Mouse (Mus musculus) layer of hippocampus, adult 2 months (tissue): ENCODE measurements around the gene Cox14. TPM values are rescaled to one million over a fixed set of nuclear protein-coding genes. Genes with fewer than 3 reads are reported as not detected.
A peak's percentile ranks its signal among the peaks of the same experiment; 100 is the strongest.

Source experiments
- DNase-seq, 2 experiments: peaks; one replicate each; pipeline ENCODE4 v3.0.0; 2022; ENCODE audit warnings: low spot score in 2 of 2
- H3K27ac ChIP-seq: fragments of 200-600 bp; 2 replicates; pipeline ENCODE4 v1.8.1; 2022
- H3K4me3 ChIP-seq: fragments of 200-600 bp; 2 replicates; pipeline ENCODE4 v1.8.1; 2022; ENCODE audit warnings: mild to moderate bottlenecking
- CTCF ChIP-seq: fragments of 200-600 bp; conservative IDR thresholded peaks from 2 replicates; pipeline ENCODE4 v1.8.1; 2022; ENCODE audit warnings: antibody characterized with exemption, mild to moderate bottlenecking, moderate library complexity
- total RNA-seq, 2 experiments: library from RNA; stranded (reverse); gene quantifications; 2 replicates each; pipeline ENCODE4 v1.2.3; 2021

Gene Cox14
- total RNA-seq, 2 experiments from 2014 or later = 113 to 125 TPM

DNA sequence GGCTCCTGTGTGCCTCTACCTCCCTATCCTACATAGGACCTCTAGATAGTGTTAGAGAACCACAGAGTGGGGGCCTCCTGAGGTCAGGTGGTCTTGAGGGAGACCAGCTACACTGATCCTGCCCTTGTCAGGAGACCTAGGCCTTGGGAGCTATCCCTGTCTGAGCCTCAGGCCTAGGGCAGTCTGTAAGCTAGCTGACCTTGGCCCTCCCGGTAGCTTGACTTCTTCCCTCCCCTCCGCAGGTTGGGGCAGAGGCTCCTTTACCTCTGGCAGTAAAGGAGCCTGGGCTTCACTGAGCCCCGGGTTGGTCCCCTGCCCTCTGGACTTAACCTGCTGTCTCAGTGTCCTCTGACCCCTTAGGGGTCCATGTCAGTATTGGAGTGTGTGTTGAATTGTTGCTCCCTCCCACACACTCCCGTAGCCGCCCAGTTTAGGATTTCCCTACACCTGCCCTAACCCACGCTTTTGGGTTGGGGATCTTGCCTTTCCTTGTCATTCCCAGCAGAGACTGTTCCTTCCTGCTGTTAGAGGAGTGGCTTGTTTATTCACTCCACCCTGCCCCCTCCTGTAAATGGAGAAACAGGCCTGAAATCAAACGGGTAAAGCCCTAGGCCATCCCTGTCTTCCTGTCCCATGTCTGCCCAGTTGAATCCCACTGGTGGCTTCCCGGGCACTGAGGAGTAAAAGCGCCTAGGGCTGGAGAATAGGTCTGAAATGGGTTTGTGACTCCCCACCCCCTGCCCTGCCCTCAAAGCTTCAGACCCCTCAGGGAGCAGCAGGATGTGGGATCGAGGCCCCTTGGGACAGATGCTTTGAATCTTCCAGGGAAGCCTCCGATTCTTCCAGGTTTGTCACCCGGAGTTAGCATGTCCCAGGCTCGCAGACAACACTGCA is 12.5 kb upstream of the Cox14 start:
- TF ChIP-seq CTCF = no peak
- Histone ChIP-seq H3K4me3 (no peak overlapping the region), H3K27ac (peak overlapping the region; percentile 99)
- DNase-seq = no peak

DNA sequence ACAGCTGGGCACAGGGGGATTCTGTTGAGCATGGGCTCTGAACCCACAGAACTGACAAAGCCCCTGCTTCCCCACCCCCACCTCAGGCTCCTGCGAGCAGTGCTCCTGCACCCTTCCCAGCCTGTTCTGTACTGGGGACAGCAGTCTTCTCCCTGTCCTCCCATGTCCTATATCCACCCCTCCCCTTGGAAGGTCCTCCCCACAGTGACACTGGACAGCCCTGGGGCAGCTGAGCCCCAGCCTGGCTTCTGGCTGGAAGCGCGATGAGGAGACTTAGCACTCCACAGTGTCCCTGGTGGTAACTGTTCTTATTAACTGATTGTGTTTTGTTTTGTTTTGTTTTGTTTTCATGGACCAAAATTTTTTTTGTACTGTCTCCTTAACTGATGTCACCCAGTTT is 11.8 kb upstream of the Cox14 start:
- H3K27ac ChIP-seq = peak overlapping the region; percentile 99
- peak; percentile 53 for TF ChIP-seq CTCF
- DNase-seq = peak in 1 of 2 experiments; percentile 11
- H3K4me3 ChIP-seq = no peak overlapping the region

DNA sequence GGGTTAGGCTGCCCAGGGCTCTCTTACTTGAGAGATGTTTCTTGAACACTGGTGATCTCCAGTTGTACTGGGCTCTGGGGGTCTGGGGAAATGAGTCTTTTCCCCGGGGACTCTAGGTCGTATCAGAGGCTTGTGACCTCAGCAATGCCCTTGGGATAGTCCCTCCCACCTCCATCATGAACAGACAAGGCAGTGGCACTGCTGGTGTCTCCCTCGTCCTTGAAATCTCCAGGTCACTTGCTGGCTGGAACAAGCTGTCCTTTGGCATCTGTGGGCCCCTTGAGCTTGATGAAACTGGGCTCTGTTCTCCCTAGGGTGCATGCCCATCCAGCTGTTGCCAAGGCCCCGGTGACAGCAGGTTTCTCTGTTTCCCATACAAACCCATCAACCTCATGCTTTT is 11.2 kb upstream of the Cox14 start:
- TF ChIP-seq CTCF = no peak
- DNase-seq = peak in 1 of 2 experiments; percentile 9
- H3K27ac ChIP-seq = peak overlapping the region; percentile 99
- H3K4me3 ChIP-seq = no peak overlapping the region

DNA sequence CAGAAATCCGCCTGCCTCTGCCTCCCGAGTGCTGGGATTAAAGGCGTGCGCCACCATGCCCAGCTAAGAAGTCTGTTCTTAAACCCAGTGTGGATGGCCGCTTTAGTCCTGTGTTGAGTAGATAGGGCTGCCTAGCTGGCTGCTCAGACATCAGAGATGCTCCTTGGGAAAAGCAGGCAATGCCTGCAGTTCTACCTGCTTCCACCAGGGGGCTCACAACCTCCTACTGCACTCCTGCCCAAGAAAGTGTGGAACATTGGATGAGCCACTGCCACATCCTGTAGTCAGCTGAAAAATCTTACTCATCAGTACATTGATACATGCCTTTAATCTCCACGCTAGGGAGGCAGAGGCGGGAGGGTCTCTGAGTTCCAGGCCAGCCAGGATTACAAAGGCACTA is 10.6 kb upstream of the Cox14 start:
- Histone ChIP-seq H3K4me3 (no peak overlapping the region), H3K27ac (peak overlapping the region; percentile 99)
- TF ChIP-seq CTCF = peak; percentile 94
- DNase-seq = peak; percentile 86 to 90

DNA sequence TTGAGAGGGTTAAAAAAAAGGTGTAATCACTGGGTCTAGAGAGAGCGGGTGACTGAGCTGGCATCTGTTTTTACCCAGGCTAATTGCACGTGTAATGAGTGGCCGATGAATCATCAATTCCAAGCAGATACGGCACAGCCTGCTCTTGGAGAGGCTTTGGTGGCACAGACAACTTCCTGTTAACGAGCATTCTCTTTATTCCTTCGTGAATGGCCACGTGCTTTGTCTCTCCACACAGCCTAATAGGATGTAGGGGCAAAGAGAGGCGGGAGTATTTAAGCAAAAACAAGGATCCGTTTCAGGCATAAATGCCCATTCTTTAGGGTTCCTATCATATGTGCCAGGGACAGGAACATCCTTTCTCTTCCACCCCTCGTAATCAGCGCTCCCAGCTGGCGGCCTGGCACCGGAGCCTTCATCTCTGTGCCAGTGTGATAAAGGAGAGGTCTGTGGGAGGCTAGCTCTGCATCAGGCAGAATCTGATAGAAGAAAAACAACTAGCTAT is 10.0 kb upstream of the Cox14 start:
- H3K4me3 ChIP-seq = no peak overlapping the region

DNA sequence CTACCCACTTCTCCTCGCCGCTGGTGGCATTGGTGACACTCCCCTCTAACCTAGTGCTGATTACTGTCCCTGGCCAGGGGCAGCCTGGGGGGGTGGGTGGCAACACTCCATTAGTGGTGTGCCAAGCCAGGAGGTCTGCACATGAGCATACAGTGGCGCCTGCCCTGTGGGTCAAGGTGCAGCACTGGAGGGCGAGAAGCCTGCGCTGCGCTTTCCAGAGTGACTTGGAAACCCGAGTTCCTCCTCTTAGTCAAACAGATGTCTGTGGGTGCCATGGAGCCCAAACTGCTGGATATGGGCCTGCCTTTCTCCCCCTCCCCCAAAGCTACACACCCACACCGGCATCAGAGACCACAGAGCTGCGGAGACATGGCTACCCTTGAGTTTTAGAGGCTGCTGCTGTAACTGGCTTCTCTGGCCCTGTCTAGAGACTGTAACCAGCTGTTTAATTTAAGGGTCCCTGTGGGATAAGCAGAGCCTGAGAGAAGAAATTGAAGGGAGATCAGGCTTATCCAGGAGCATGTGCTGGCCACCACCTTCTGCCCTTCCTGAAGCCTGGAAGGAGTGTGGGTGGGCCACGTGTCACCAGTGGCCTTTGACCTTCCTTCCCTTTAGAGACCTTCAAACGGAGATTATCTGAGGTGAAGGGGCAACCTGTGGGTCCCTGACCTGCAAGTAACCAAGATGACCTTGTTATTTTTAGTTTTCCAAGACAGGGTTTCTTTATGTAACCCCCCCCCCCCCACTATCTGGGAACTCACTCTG is 9.3 kb upstream of the Cox14 start:
- Histone ChIP-seq H3K4me3 (peak overlapping the region; percentile 15), H3K27ac (peak overlapping the region; percentile 99)
- peak; percentile 27 to 43 for DNase-seq
- no peak for TF ChIP-seq CTCF

More for the DNA sequence above, 10.0 kb upstream of the Cox14 start:
- peak overlapping the region; percentile 99 for H3K27ac ChIP-seq
- DNase-seq = peak; percentile 76 to 89
- no peak for TF ChIP-seq CTCF

DNA sequence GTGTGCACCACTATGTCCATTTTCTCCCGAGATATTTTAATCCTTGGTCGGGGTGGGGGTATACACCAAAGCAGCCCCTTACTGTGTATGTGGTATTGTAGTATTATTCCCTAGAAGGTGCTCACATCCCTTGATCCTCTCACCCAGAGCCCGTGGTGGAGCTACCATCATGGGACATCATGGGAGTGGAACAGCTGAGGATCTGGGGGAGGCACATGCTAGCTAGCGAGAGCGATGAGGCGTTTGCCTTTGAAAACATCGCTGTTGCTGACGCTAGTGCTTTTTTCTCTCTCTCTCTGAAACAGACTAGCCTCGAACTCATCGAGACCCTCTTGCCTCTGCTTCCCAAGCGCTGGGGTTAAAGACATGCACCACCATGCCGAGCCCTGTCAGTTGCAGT is 8.6 kb upstream of the Cox14 start:
- Histone ChIP-seq H3K27ac (peak overlapping the region; percentile 99), H3K4me3 (no peak overlapping the region; the same call in 1 of the 2 replicates)
- DNase-seq = peak; percentile 38 to 65

DNA sequence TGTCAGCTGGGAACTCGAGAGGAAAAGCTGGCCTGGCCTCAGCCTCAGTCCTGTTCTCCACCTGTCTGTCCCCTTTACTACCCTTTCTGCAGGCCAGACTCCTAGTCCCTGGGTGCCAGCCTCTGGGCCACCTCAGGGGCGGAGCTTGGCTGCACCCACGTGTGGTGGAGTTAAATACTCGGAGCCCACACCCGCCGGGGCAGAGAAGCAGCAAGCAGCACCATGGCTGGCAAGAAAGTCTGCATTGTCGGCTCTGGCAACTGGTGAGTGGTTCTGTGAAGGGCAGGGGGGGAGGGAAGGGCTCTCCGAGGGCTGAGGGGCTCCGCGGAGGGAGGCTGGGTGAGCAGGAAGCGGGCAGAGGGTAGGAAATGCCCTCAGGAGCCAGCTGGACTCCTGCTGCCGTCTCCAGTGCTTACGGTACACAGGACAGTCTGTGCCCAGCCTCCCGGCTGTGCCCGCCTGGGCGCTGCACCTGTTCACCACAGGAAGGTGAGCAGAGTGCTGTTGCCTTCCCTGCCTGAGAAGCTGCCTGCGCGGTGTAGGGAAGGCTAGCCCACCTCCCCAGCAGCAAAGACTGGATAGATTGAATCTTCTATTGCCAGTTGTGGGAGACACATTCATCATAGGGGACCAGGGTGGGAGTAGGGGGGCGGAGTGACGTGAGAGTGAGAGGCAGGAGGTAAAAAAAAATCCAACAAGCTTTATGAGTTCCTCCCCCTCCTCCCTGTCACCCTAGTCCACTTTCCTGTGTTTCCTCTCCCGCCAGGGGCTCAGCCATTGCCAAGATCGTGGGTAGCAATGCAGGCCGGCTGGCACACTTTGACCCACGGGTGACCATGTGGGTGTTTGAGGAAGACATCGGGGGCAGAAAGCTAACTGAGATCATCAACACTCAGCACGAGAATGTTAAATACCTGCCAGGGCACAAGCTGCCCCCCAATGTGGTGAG is 7.8 kb upstream of the Cox14 start, which contains the start of gene Gpd1:
Gene Gpd1 (plus strand): TSS at position 130 of the 949 bp plus-strand sequence.
- H3K4me3 ChIP-seq = peak within 1 kb of the TSS; percentile 76
- peak; percentile 73 to 77 for DNase-seq
- TF ChIP-seq CTCF = no peak
- H3K27ac ChIP-seq = peak within 1 kb of the TSS; percentile 99

More for the DNA sequence above, 8.6 kb upstream of the Cox14 start:
- no peak for TF ChIP-seq CTCF

DNA sequence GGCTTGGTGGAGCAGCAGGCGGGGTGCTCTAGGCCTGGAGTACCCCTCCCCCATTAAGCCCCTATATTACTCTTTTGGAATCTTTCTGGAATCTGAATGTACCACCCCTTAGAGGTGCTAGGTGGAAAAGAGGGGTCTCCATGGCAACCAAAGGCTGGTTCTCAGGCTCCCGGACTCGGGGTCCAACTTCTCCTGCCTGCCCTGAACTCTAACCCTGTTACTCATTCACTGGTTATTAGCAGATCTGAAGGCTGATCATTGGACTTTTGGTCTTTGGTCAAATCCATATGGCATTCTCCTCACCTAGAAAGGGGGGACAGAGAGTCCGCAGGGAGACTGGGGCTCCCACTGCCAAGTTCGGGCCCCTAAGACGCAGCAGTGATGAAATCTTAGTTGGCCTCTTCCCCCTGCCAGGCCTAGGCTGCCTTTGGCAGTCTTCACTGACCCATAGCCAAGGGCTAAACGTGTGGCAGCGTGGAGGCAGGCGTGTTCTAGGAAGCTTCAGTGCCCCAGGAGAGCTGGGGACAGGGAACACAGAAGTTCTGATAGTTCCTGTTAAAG is 6.9 kb upstream of the Cox14 start:
- DNase-seq = peak in 1 of 2 experiments; percentile 13
- TF ChIP-seq CTCF = no peak
- peak overlapping the region; percentile 76 for H3K4me3 ChIP-seq
- H3K27ac ChIP-seq = peak overlapping the region; percentile 99

DNA sequence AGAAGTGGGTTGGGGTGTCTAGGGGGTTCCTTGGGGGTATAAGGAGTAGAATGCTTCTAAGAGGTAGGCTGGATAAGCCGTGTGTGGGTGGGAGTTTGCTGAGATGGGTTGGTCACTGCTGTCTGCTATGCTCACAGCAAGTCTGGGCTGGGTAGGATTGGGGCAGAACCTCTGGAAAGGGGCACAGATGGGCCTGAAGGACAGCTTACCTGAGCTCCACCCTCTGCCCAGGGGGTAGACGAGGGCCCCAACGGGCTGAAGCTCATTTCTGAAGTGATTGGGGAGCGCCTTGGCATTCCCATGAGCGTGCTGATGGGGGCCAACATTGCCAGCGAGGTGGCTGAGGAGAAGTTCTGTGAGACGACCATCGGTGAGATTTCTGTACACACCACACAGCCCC is 5.6 kb upstream of the Cox14 start:
- 0 out of 2 replicates have a peak overlapping the region, but pooled peaks have one; percentile 51 for H3K27ac ChIP-seq
- DNase-seq = peak in 1 of 2 experiments; percentile 8
- no peak for TF ChIP-seq CTCF
- no peak overlapping the region for H3K4me3 ChIP-seq

DNA sequence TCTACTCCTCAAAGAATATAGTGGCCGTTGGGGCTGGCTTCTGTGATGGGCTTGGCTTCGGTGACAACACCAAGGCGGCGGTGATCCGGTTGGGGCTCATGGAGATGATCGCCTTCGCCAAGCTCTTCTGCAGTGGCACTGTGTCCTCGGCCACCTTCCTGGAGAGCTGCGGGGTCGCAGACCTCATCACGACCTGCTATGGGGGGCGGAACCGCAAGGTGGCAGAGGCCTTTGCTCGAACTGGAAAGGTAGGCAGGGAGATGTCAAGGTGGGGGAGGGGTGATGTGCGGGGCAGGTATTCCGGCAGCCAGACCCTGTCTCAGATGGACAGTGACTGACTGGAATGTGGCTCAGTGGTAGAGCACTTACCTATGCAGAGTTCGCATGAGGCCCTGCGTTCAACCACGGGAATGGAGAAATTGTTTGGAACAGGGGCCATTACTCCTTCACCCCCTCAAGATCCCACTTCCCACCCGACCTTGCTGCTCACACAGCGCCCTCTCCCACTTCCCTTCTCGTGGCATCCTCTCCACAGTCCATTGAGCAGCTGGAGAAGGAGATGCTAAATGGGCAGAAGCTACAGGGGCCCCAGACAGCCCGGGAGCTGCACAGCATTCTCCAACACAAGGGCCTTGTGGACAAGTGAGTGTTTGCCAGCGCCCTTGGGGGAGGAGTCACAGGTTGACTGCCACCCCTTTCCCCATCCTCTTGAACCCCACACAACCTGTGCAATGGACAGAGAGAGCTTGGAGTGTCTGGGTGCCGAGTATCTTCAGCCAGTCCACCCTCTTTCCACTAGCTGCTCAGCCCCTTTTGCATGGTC is 3.3 kb upstream of the Cox14 start:
- H3K4me3 ChIP-seq = no peak overlapping the region
- DNase-seq = peak in 1 of 2 experiments; percentile 10
- TF ChIP-seq CTCF = no peak
- peak overlapping the region; percentile 94 for H3K27ac ChIP-seq
